Mouse (Mus musculus) heart, adult 11 months (tissue): Measurements from ENCODE around the gene Kif9.

Experiments used
- DNase-seq: peaks from one replicate; pipeline ENCODE4 v3.0.0; 2022

The Kif9 gene

DNA sequence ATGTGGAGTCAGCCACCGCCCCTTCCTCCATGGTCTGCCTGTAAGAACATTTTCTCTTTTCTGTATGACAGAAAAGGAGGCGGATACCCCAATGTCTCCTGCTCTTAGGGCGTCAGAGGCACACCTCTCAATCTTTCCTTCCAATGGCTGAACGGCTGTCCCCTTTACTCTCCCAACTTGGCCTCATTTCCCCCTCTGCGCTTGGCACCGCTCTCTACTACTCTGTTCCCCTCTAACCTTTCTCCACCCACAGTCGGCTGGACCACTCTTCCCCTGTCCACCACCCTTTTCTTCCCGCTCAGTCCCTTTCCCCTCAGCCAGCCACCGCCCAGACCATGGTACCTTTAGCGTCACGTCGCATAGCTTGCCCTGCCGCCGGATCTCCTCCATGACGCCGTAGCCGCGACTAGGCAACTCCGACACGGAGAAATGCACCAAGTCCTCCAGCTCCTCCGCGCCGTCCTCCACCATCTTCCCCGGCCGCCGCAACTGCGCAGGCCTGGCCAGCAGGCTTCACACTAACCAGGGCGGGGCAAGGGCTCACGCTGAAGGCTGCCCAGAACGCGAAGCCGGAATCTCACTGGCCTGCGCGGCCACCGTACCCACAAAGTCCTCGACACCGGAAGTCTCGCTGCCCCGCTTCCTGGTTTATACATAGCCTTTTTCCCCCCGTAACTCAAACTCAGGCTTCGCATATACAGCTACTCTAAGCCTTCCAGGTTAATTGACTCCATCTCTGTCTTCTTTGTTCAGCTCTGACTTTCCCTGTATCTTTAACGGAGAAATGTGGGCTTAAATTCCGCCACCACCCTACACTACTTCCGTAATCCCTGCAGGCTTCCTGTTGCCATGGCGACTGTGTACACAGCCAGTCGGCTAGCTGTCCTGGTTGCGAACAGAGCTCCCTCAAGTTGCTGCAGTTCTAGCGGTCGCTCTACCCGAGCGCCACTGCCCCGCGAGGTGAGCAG, at the start of gene Kif9, which contains the start of gene Klhl18:
Kif9 (plus strand) TSS at position 835 of the 968 bp plus-strand sequence.
Klhl18 (minus strand) TSS at position 571 of the 968 bp plus-strand sequence.
- peak; percentile 99 for DNase-seq

DNA sequence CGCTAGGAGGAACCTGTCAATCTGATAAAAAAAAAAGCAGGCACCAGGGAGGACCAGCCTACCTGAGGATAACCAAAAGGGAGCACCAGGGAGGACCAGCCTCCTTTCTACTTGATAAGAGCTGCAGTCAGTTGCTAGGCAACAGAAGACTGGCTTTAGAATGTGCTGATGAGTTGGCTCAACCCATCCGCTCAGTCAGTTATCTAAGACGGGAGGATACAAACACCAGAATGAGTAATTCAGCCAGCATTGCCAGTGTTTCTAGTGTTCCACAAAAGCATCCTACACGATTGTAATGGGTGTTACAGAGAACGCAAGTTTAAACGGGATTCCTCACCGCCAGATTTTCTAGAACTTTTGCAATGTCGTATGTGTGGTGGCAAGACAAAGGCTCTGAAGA, 45.5 kb upstream of the Kif9 start:
- peak; percentile 77 for DNase-seq

DNA sequence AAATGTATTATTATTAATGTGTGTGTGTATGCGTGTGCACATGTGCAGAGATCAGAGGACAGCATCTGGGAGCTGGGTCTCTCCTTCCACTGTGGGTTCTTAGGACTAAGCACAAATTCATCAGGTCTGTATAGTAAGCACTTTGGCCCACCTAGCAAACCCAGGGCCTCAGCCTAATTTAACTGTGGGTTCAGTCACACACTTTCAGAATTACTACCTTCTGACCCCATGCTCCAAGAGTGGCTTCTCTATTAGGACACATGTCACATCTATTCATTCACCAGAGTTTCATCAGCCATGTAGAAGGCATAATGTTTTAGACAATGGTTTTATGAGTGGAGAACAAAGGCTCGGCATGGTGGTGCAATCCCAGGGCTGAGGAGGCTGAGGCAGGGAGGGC, 43.7 kb upstream of the Kif9 start:
- no peak for DNase-seq

DNA sequence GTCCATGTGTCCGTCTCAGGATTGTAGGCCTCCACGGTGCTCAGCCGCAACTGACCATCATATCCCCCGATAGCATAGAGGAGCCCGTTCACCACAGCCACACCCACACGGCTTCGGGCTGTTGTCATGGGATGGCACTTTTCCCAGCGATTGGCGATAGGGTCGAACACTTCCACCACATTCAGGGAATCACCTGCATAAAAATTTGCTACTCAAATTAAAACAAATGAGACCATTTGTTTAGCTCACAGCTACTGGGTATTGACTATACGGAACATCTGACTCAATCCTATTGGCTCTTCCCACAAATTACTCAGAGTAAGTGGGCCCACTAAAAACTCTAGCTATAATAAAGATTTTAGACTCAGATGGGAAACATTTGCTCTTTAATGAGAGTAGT, 40.7 kb upstream of the Kif9 start:
- DNase-seq = no peak

DNA sequence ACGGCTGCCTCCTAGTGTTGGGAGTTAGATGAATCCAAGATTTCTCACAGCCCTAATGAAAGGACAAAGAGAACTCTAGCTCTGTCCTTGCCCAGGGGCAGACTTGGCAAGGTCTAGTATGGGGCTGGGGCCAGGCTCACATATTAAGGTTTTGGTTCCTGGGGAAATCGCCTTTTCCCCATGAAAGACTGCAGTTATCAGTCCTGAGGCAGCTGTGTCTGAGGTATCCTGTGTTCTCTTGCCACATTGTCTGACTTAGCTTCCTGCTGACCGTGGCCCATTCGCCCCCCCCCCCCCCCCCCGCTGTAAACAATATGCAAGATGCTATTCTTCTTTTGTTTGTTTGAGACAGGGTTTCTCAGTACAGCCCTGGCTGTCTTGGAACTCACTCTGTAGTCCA, 36.7 kb upstream of the Kif9 start:
- DNase-seq = no peak

DNA sequence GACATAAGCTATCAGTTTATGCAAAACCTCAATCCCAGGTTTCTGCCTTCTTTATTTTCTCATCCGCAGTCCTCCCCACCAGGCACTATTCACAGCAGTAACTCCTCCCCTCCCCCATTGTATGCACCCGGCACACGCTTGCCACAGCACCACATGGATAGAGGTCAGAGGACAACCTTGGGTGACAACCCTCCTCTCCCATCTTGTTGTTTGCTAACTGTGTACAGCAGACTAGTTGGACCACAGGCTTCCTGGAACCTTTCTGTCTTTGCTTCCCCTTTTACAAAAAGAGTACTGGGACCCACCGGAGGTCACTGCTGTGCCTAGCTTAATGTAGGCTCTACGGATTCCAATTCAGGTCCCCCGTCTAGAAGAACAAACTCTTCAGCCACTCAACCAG, 36.2 kb upstream of the Kif9 start:
- DNase-seq = no peak

DNA sequence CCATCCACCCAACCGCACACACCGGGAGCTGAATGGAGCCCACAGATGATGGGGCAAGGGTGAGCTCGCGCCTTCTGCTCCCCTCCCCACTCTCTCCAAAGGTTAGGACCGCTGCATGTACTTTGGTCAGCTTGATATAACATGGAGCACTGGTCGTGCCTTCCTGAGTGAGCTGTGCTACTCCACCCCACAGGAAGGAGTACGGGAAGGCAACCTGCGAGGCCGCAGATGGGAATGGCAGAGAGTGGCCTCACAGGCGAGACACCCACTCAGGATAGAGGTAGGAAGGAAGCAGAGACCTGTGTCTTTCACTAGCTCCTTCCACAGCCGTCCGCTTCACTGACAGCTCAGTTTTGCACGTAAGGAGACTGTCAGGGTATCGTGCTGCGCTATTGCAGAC, 28.4 kb upstream of the Kif9 start:
- DNase-seq = no peak

DNA sequence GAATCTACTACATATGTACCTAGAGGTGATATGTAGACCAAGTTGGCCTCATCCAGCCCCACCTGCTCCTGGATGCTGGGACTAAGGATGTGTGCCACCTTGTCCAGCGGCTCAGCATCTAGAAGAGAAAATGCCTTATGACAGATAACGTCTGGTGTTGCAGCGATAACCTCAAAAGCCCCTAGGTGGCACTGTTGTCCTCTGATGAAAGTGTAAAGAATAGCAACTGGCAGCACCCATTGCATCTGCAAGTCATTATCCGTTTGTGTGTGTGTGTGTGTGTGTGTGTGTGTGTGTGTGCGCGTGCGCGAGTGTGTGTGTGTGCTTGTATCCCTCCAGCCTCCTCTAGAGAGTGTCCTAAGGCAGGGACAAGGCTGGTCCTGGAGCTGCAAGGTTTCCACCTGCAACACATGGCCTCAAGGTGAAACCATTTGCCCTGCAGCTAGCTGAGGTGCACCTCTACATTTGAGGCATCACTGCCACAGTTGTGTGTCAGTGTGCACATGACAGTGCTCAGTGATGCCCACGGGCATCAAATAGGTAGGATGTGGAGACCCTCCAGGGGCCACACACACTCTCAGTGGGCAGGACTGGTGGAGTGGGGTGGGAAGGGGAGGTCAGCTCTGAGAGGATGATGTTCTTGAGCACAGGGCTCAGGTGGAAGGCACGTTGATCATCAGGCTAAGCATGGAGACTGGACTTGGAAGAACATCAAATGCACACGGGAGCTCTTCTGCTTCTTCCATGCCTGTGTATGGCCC, 27.7 kb upstream of the Kif9 start:
- DNase-seq = peak; percentile 95

DNA sequence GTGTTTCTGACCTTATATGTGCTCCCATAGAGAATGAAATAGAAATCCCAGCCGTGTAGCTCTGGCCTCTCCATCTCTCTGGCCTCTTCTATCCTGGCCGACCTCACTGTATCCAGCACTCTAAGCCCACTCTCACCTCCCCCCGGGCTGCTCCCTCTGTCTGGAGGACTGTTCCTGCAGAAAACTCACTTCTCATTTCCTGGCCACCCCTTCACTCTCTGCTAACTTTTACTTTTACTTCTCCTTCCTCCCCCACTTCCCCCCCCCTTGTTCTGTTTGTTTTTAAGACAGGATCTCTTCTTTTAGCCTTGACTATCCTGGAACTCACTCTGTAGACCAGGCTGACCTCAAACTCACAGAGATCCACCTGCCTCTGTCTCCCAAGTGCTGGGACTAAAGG, 24.2 kb upstream of the Kif9 start:
- no peak for DNase-seq

DNA sequence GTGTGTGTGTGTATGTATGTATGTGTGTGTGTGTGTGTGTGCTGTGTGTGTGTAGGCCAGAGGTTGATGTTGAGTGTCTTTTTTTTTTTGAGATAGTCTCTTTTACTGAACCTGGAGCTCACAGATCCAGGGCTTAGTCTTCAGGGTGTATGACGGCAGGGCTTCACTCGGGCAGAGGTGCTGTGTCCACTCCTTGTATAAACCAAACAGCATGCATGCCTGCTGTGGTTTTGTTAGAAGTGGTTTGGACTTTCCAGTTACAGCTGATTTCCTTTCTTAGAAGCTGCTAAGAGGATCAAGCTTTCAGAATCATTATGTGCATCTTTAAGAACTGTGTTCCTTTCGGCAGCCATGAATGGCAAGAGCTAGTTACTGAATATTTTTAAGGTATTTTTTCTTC, 18.8 kb upstream of the Kif9 start:
- DNase-seq = no peak

DNA sequence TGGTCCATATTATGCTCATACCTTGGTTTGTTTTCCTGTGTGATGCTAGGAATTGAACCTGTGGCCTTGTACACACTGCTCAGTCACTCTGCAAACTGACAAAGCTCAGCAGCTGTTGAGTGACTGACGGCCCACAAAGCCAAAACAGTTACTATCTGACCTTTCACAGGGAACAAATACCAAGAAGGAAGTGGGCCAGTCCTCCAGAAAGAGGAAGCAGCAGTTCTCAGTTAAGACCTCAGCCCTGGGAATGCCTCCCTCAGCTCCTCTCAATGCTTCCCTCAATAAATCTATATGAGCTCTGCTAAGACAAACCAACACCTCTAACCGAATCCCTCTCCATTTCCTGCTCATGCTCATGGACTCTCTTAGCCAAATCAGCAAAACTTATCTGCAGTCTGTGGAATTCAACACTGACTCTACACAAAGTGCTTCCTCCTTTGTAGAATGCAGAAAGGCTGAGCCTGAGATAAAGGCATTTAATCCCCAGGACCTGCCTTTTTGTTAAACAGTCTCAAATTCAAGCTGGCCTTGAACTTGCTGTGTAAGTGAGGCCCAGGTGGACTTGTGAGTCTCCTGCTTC, 17.5 kb upstream of the Kif9 start:
- DNase-seq = peak; percentile 96

DNA sequence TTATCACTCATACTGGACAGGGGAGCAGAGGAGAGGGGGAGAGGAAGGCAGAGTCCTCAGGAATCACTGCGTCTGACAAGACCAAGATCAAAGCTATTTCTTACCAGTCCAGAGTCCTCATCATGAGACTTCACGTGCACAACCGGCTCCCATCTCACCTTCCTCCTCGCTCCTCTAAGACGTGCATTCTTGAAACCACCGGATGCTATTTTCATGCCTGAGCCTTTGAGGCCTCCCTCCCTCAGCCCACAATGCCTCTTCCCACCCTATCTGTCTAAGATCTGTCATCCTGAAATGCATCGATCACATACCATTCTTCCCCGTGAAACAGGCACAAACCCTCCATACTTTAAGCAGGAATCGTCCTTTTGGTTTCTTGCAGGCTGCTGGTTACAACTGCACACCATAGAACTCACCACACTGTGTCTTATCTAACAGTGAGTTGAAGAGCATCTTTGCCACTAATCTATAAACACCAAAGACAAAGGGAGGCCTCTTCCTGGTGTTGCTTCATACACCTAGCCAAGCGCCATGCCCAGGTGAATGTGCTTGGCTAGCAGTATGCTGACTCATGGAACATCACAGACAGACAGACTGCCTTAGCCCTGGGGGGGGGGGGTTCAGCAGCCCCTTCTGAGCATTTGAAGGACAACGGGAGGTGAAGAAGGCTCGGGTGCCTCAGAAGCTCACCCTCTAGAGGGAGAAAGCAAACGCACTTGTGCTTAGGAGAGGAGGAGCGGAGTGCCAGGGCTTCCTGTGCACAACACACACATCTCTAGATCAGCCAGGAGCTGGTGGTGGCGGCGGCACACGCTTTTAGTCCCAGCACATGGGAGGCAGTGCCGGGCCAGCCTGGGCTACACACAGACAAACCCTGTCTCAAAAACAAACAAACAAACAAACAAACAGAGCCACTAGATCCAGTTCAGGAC, 15.6 kb upstream of the Kif9 start:
- DNase-seq = no peak

DNA sequence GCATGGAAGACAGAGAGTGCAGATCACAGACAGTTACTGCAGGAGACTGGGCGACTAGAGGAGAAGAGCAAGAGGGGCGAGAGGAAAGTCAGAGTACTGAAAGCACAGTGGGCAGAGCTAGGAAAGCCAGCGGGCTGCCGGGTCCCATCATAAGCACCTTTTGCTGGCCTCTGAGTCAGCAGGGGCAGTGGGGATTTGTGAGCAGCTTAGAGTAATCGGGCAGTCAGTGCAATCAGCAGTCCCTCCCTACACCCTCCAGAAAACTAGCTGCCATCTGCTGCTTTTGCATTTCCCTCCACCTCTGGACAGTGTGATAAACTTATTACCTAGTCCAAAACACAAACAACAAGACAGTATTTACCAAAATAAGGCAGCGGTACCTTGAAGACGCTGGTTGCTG, 14.4 kb upstream of the Kif9 start:
- no peak for DNase-seq

DNA sequence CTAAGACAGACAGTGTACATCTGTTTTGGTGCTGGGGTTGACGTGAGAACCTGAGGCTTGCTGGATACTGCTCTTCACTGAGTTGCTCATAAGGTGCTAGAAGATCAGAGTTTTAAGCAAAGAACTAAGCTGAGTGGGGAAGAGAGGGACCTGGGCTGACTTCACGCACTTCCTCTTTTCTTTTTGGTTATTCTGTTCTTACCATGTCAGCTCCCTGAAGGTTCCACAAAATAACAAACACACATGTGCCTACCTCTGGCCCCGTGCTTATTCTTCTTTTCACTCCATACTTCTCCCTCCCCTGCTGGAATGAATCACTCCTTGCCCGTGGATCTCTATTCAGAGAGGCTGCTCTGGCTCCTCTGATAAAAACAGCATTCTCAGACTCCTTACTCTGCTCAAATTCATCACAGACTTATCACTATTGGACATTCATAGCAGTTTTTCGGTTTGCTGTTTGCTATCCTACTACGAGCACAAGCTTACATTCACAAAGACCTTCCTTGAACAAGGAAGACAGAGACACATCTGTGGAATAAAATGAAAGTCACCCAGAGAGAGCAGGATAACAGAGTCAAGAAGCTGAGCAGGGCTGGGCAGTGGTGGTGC, 12.7 kb upstream of the Kif9 start:
- no peak for DNase-seq

DNA sequence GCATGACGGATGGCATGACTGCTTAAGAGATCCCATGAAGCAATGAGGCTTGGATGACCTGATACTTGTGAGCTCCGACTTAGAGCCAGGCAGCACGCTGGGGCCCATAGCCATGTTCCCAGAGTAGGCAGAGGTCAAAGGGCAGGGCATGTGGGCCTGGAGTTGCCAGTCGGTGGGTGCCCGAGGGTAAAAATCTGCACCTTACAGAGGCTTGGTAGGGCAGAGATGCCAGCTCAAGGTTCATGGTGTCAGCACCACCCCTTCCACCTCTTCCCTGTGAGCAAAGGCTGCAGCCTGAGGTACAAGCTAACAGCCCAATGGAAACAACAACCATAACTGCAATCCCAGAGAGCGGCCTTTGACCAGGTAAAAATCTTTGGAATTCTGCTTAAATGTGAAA, 11.4 kb upstream of the Kif9 start:
- no peak for DNase-seq

DNA sequence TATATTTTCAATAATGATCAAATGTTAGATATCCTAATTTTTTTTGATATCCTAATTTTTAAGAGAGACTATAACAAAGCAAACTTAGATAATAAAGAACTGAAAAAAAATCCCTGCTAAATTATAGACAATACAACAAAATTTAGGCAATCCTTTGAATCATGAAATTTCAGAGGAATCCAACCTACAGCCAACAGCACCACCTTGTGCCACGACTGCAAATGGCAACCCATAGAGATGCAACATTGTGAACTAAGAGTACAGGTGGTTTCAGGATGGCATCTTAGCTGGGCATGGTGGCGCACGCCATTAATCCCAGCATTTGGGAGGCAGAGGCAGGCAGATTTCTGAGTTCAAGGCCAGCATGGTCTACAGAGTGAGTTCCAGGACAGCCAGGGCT, 10.6 kb upstream of the Kif9 start:
- DNase-seq = no peak

DNA sequence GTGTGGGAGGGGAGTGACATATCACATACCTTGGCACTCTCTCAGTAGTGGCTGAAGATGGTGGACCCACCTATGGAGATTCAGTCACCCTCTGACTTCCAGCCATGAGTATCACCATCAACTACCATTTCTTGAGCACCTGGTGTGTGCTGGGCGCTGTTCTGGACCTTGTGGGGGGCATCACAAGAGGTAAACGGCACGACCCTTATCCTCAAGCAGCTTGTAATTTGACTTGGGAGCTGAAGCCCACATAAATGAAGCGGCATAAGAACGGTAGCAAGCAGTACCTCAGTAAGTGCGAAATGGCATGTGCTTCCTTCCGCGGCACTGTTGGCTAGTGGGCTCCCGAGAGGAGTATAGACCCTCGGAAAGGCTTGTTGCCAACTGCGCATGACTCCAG, 1.2 kb downstream of the Kif9 start:
- no peak for DNase-seq

DNA sequence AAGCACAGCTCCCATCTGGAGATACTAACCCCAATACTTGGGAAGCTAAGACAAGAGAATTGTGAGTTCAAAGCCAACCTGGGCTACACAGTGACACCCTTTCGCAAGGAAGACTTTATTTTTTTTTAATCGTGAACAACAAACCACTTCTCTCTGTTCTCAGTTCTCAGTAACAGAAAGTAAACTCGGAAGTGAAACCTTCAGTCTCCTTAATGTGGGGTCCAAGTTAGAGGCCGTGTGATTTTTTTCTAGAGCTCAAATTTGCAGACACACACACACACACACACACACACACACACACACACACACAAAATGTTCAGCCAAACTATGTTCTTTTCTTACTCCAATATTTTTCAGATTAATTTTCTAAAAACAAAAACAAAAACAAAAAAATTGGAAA, 1.9 kb downstream of the Kif9 start:
- DNase-seq = no peak

DNA sequence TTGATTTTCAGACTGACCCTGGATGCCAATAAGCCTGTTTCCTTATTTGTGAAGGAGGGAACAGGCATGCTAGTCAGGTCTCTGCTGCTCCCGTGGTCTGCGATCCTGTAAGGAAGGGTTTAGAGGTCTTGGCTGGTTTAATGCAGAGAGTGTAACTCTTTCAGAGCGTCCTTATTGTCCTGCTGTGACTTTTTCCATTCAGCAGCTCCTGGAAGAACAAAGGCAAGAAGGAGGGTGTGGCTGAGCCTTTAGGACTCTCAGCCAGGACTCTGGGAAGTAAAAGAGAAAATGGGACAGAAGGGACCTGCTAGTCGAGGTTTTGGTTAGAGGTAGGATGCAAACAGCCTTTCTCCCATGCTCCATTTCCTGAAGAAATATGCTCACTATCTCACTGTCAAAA, 12.1 kb downstream of the Kif9 start:
- DNase-seq = no peak

DNA sequence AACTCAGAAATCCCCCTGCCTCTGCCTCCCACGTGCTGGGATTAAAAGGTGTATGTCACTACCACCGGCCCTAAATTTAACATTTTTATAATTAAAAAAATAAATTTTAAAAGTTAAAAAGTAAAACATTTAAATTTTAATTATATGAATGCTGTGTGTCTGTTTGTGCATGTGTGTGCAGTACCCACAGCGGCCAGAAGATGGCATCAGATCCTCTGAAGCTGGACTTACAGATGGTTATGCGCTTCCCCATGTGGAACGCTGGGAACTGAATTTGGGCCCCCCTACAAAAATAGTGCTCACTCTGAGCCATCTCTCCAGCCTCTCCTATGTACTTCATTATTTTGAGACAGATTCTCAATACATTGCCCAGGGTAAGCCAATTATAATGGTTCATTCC, 14.2 kb downstream of the Kif9 start:
- no peak for DNase-seq

DNA sequence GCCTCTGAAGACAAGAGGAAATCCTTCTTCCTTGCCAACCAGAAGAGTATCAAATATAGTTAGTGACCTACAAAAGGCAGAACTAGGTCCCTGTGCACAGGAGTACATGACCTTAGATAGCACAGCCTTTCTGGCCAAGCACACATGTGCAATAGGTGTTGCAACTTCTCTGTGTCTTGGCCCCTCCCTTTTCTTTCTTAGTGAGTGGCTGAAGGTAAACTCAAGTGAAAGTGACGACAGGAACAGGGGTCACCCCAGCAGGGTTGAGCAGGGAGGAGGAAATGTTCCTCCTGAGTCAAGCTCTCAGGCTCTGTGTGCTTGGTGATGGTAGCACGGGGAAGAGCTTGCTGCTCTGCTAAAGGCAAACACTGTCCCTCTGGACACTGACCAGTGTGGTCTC, 49.0 kb downstream of the Kif9 start:
- no peak for DNase-seq
